ENCODE assay signal across 9 mouse cellular contexts in genomic region chr11:115809311-115809781, GRCm38 (mm10). TPM values are rescaled to one million over a fixed set of nuclear protein-coding genes. Genes with fewer than 3 reads are reported as not detected.
A peak's percentile ranks its signal among the peaks of the same experiment; 100 is the strongest.
DNase-seq lines count a peak whose midpoint lies in the region; ATAC-seq and TF ChIP-seq lines count a peak whose summit lies in the region.
"Had no signal": no experiment of that assay in that cellular context is flagged by ENCODE, and none has a peak within 500 bp of the region (broad histone marks: within the 10 kb centered on the region; RNA-seq: fewer than 3 reads in every experiment).

No protein-coding gene starts in this region.

- peak overlapping the region; percentile 81 for H3K4me3 ChIP-seq in embryonic facial prominence, embryonic 15.5 days (replicated peaks)
- peak overlapping the region; percentile 69 for H3K4me3 ChIP-seq in heart, embryonic 12.5 days
- H3K4me3 ChIP-seq in kidney, embryonic 14.5 days (ENCODE audit: low read length) = no peak overlapping the region
- H3K4me3 ChIP-seq in cerebellum, adult 2 months (replicated peaks; ENCODE audit: insufficient read depth, low read depth, low read length) = no peak overlapping the region
- H3K4me3 ChIP-seq: myocyte had no signal

- H3K4me2 ChIP-seq in embryonic facial prominence, embryonic 15.5 days (replicated peaks) = peak overlapping the region; percentile 96
- H3K4me2 ChIP-seq in heart, embryonic 12.5 days = peak overlapping the region; percentile 86
- peak overlapping the region; percentile 13 for H3K4me2 ChIP-seq in kidney, embryonic 14.5 days (replicated peaks; ENCODE audit: low read depth, low read length)

- 0 out of 2 replicates have a peak overlapping the region, but pooled peaks have one; percentile 12 for H3K9ac ChIP-seq in embryonic facial prominence, embryonic 15.5 days
- H3K9ac ChIP-seq in heart, embryonic 12.5 days = peak overlapping the region; percentile 62
- peak overlapping the region; percentile 8 for H3K9ac ChIP-seq in kidney, embryonic 14.5 days (ENCODE audit: low read depth, low read length)

- peaks cover 73% of the 10 kb centered on the region for H3K4me1 ChIP-seq in embryonic facial prominence, embryonic 15.5 days
- H3K4me1 ChIP-seq in heart, embryonic 12.5 days (replicated peaks) = peaks cover 64% of the 10 kb centered on the region
- peaks cover 47% of the 10 kb centered on the region for H3K4me1 ChIP-seq in kidney, embryonic 14.5 days (ENCODE audit: control insufficient read depth, insufficient read depth, low read length)
- H3K4me1 ChIP-seq in cerebellum, adult 2 months (ENCODE audit: control insufficient read depth, insufficient read depth, low read length) = 0 out of 2 replicates have a peak, but pooled peaks cover 4% of the 10 kb centered on the region

- 50% methylated on average over 8 of the region's 8 CpGs for WGBS in embryonic facial prominence, embryonic 15.5 days
- WGBS in heart, embryonic 12.5 days = 38% methylated on average over 8 of the region's 8 CpGs
- 56% methylated on average over 8 of the region's 8 CpGs for WGBS in kidney, embryonic 14.5 days
- WGBS in cerebellum, adult 2 months = 71% methylated on average over 8 of the region's 8 CpGs

- DNase-seq in lung, postnatal 10 days = peak; percentile 82
- DNase-seq in embryo, embryonic 11 days = no peak
- DNase-seq in thymus, postnatal 0 days (ENCODE audit: low spot score) = no peak
- DNase-seq in thymus, postnatal 4 days = no peak
- DNase-seq in cerebellum, adult 2 months = no peak

- ATAC-seq in embryonic facial prominence, embryonic 15.5 days (ENCODE audit: insufficient number of reproducible peaks, low FRiP score, low TSS enrichment, low read depth) = no peak
- ATAC-seq in heart, embryonic 12.5 days (ENCODE audit: insufficient number of reproducible peaks, low FRiP score) = peak; percentile 9; the same call in 1 of the 2 replicates
- no peak for ATAC-seq in kidney, embryonic 14.5 days (ENCODE audit: low FRiP score, low TSS enrichment)

- peaks cover 35% of the 10 kb centered on the region for H3K36me3 ChIP-seq in embryonic facial prominence, embryonic 15.5 days
- H3K36me3 ChIP-seq in heart, embryonic 12.5 days = peaks cover 57% of the 10 kb centered on the region
- peaks cover 35% of the 10 kb centered on the region for H3K36me3 ChIP-seq in kidney, embryonic 14.5 days (ENCODE audit: control insufficient read depth, insufficient read depth, low read length)

- no peak for TF ChIP-seq CTCF in cerebellum, adult 2 months (IDR thresholded peaks at IDR 0.05; ENCODE audit: borderline replicate concordance, insufficient read depth, low read depth, low read length)

- TF ChIP-seq POLR2A in cerebellum, adult 2 months (IDR thresholded peaks at IDR 0.05; ENCODE audit: borderline replicate concordance, insufficient read depth, low read length) = no peak

- no peaks in the 10 kb centered on the region for H3K27me3 ChIP-seq in embryonic facial prominence, embryonic 15.5 days
- no peaks in the 10 kb centered on the region for H3K27me3 ChIP-seq in heart, embryonic 12.5 days (replicated peaks)
- no peaks in the 10 kb centered on the region for H3K27me3 ChIP-seq in kidney, embryonic 14.5 days (ENCODE audit: control insufficient read depth, insufficient read depth, low read length)
- no peaks in the 10 kb centered on the region for H3K27me3 ChIP-seq in cerebellum, adult 2 months (ENCODE audit: control insufficient read depth, insufficient read depth, low read length)

- no peaks in the 10 kb centered on the region for H3K9me3 ChIP-seq in embryonic facial prominence, embryonic 15.5 days (replicated peaks)
- no peaks in the 10 kb centered on the region for H3K9me3 ChIP-seq in heart, embryonic 12.5 days (replicated peaks)
- no peaks in the 10 kb centered on the region for H3K9me3 ChIP-seq in kidney, embryonic 14.5 days (ENCODE audit: control insufficient read depth, low read length)

- H3K27ac ChIP-seq in embryonic facial prominence, embryonic 15.5 days (replicated peaks) = peak overlapping the region; percentile 73
- H3K27ac ChIP-seq in heart, embryonic 12.5 days (ENCODE audit: poor library complexity, severe bottlenecking) = peak overlapping the region; percentile 94
- peak overlapping the region; percentile 78 for H3K27ac ChIP-seq in kidney, embryonic 14.5 days (ENCODE audit: low read depth, low read length)
- no peak overlapping the region for H3K27ac ChIP-seq in cerebellum, adult 2 months (ENCODE audit: insufficient read depth, low read length)

RNA-seq across cellular contexts. Expression of gene Caskin2, which starts 4.1 kb away (rescaled TPM):
- polyA plus RNA-seq in embryonic facial prominence, embryonic 15.5 days (2015; fragmentation: Nextera tagmentation; extraction: Ambion mirVana) = 19.0 TPM in 2 replicates
- polyA plus RNA-seq in heart, embryonic 12.5 days (2016; fragmentation: Nextera tagmentation; extraction: Ambion mirVana) = 23.5 and 25.3 TPM in 2 replicates
- polyA plus RNA-seq in kidney, embryonic 14.5 days (2014; fragmentation: Nextera tagmentation; extraction: Ambion mirVana) = 14.2 and 17.5 TPM in 2 replicates
- polyA plus RNA-seq in thymus, postnatal 0 days (2015; fragmentation: Nextera tagmentation; extraction: Ambion mirVana) = 3.5 and 3.7 TPM in 2 replicates
- polyA plus RNA-seq in cerebellum, adult 2 months (2012; rRNA removed) = 16.5 and 17.1 TPM in 2 replicates

RNA-seq across cellular contexts. Expression of gene Tsen54, which starts 5.2 kb away (rescaled TPM):
- polyA plus RNA-seq in embryonic facial prominence, embryonic 15.5 days (2015; fragmentation: Nextera tagmentation; extraction: Ambion mirVana) = 31.5 and 34.8 TPM in 2 replicates
- polyA plus RNA-seq in heart, embryonic 12.5 days (2016; fragmentation: Nextera tagmentation; extraction: Ambion mirVana) = 23.0 and 29.2 TPM in 2 replicates
- 26.2 and 34.9 TPM in 2 replicates for polyA plus RNA-seq in kidney, embryonic 14.5 days (2014; fragmentation: Nextera tagmentation; extraction: Ambion mirVana)
- polyA plus RNA-seq in thymus, postnatal 0 days (2015; fragmentation: Nextera tagmentation; extraction: Ambion mirVana) = 23.4 and 23.5 TPM in 2 replicates
- 21.1 and 25.0 TPM in 2 replicates for polyA plus RNA-seq in cerebellum, adult 2 months (2012; rRNA removed)

RNA-seq across cellular contexts. Expression of gene Llgl2, which starts 14.5 kb away (rescaled TPM):
- polyA plus RNA-seq in embryonic facial prominence, embryonic 15.5 days (2015; fragmentation: Nextera tagmentation; extraction: Ambion mirVana) = 21.8 and 22.6 TPM in 2 replicates
- 22.5 and 25.8 TPM in 2 replicates for polyA plus RNA-seq in heart, embryonic 12.5 days (2016; fragmentation: Nextera tagmentation; extraction: Ambion mirVana)
- polyA plus RNA-seq in kidney, embryonic 14.5 days (2014; fragmentation: Nextera tagmentation; extraction: Ambion mirVana) = 24.3 and 28.7 TPM in 2 replicates
- 15.6 and 15.7 TPM in 2 replicates for polyA plus RNA-seq in thymus, postnatal 0 days (2015; fragmentation: Nextera tagmentation; extraction: Ambion mirVana)
- 1.8 and 2.5 TPM in 2 replicates for polyA plus RNA-seq in cerebellum, adult 2 months (2012; rRNA removed)

RNA-seq across cellular contexts. Expression of gene Tmem94, which starts 44.1 kb away (rescaled TPM):
- polyA plus RNA-seq in embryonic facial prominence, embryonic 15.5 days (2015; fragmentation: Nextera tagmentation; extraction: Ambion mirVana) = 24.2 and 25.0 TPM in 2 replicates
- polyA plus RNA-seq in heart, embryonic 12.5 days (2016; fragmentation: Nextera tagmentation; extraction: Ambion mirVana) = 52.4 and 52.5 TPM in 2 replicates
- 12.4 and 19.9 TPM in 2 replicates for polyA plus RNA-seq in kidney, embryonic 14.5 days (2014; fragmentation: Nextera tagmentation; extraction: Ambion mirVana)
- polyA plus RNA-seq in thymus, postnatal 0 days (2015; fragmentation: Nextera tagmentation; extraction: Ambion mirVana) = 8.3 and 9.5 TPM in 2 replicates
- polyA plus RNA-seq in cerebellum, adult 2 months (2012; rRNA removed) = 54.2 and 57.4 TPM in 2 replicates

RNA-seq across cellular contexts. Expression of gene Myo15b, which starts 48.9 kb away (rescaled TPM):
- polyA plus RNA-seq in embryonic facial prominence, embryonic 15.5 days (2015; fragmentation: Nextera tagmentation; extraction: Ambion mirVana) = 0.54 and 0.57 TPM in 2 replicates
- 0.17 and 0.37 TPM in 2 replicates for polyA plus RNA-seq in heart, embryonic 12.5 days (2016; fragmentation: Nextera tagmentation; extraction: Ambion mirVana)
- 2.8 and 5.5 TPM in 2 replicates for polyA plus RNA-seq in kidney, embryonic 14.5 days (2014; fragmentation: Nextera tagmentation; extraction: Ambion mirVana)
- polyA plus RNA-seq in thymus, postnatal 0 days (2015; fragmentation: Nextera tagmentation; extraction: Ambion mirVana) = 1.4 and 1.5 TPM in 2 replicates
- polyA plus RNA-seq in cerebellum, adult 2 months (2012; rRNA removed) = 0.16 and 0.32 TPM in 2 replicates

Comparison
In these comparisons a context has a peak if more than half of its experiments do, and no peak if none do; other contexts are left out.
1. H3K4me2 ChIP-seq: peak in every context shown above with its lines; median percentile 96 in embryonic facial prominence, embryonic 15.5 days; 86 in heart, embryonic 12.5 days; 13 in kidney, embryonic 14.5 days.
2. H3K4me3 ChIP-seq: peak in embryonic facial prominence, embryonic 15.5 days (single experiment) and heart, embryonic 12.5 days (single experiment); none in kidney, embryonic 14.5 days (single experiment) and cerebellum, adult 2 months (single experiment).
3. H3K9ac ChIP-seq: peak in every context shown above with its lines; median percentile 62 in heart, embryonic 12.5 days; 12 in embryonic facial prominence, embryonic 15.5 days; 8 in kidney, embryonic 14.5 days.